Mouse (Mus musculus) olfactory bulb, adult 2 months (tissue): ENCODE data around the gene Rest.

Source experiments
- CTCF ChIP-seq: fragments of 200-500 bp; IDR thresholded peaks from 2 replicates; pipeline ENCODE4 v1.5.1; 2012; ENCODE audit warnings: low read depth, mild to moderate bottlenecking, low read length, moderate library complexity; ENCODE audit not compliant: insufficient read depth
- POLR2A ChIP-seq: fragments of 200-500 bp; IDR thresholded peaks from 2 replicates; pipeline ENCODE4 v1.6.1; 2012; ENCODE audit warnings: mild to moderate bottlenecking, low read depth, low read length, moderate library complexity; ENCODE audit not compliant: insufficient read depth

- TF ChIP-seq POLR2A (no peak), CTCF (no peak)
Measured at GRCm38 (mm10) chr5:77273151-77273550, 7.9 kb downstream of the Rest start.
